Mouse (Mus musculus) megakaryocyte, embryonic 14.5 days (primary cell): Measurements from ENCODE around the gene Ttc39b. TPM values are rescaled to one million over a fixed set of nuclear protein-coding genes. Genes with fewer than 3 reads are reported as not detected.

ENCODE experiments used
- H3K27me3 ChIP-seq: replicated peaks from 2 replicates; pipeline ENCODE3; 2012; ENCODE audit warnings: inconsistent platforms
- H3K36me3 ChIP-seq: replicated peaks from 2 replicates; pipeline ENCODE3; 2012; ENCODE audit warnings: low read length, inconsistent platforms, mixed read lengths
- H3K4me1 ChIP-seq: 2 replicates; pipeline ENCODE4 v1.6.1; 2012; ENCODE audit warnings: inconsistent platforms
- H3K4me3 ChIP-seq: replicated peaks from 2 replicates; pipeline ENCODE3; 2012; ENCODE audit warnings: moderate library complexity, mild to moderate bottlenecking, inconsistent platforms
- H3K9me3 ChIP-seq: 2 replicates; pipeline ENCODE4 v1.6.1; 2012; ENCODE audit warnings: inconsistent platforms
- FLI1 ChIP-seq: IDR thresholded peaks from 2 replicates; pipeline ENCODE4 v1.6.1; 2012; ENCODE audit warnings: low read length, inconsistent platforms, mixed read lengths
- GATA1 ChIP-seq: IDR thresholded peaks from 3 replicates; pipeline ENCODE4 v1.6.1; 2012; ENCODE audit warnings: mixed read lengths, low read length, inconsistent platforms, borderline replicate concordance
- polyA plus RNA-seq: library from polyadenylated mRNA; stranded (reverse); fragments of >175 nt; gene quantifications from 2 replicates; pipeline ENCODE4 v1.2.3, GENCODE M21; 2012; ENCODE audit warnings: low replicate concordance; ENCODE audit not compliant: insufficient read depth

Ttc39b gene
- polyA plus RNA-seq, 1 experiment: 2.4 TPM

- Histone ChIP-seq H3K4me3 (no peak overlapping the region), H3K4me1 (no peaks in the 10 kb centered on the region), H3K27me3 (no peaks in the 10 kb centered on the region), H3K36me3 (no peaks in the 10 kb centered on the region), H3K9me3 (peaks cover 7% of the 10 kb centered on the region; the same call in 1 of the 2 replicates)
- TF ChIP-seq GATA1: no peak
- no peak for TF ChIP-seq FLI1
These were observed 151.8 kb downstream of the Ttc39b start for GRCm38 (mm10) chr4:83172278-83172677.

GRCm38 (mm10) chr4:83170741-83171140 lies 153.3 kb downstream of the Ttc39b start:
- Histone ChIP-seq H3K4me1 (no peaks in the 10 kb centered on the region), H3K27me3 (no peaks in the 10 kb centered on the region), H3K36me3 (no peaks in the 10 kb centered on the region), H3K4me3 (no peak overlapping the region), H3K9me3 (peaks cover 7% of the 10 kb centered on the region; the same call in 1 of the 2 replicates)
- no peak for TF ChIP-seq GATA1

Other genes with a start within 250 kb of the Ttc39b start
- gene Snapc3, start 93.5 kb upstream of the Ttc39b start, polyA plus RNA-seq: 5.9 and 6.8 TPM in 2 replicates
- 18.4 and 25.6 TPM in 2 replicates for gene Psip1, start 162.2 kb upstream of the Ttc39b start, polyA plus RNA-seq
- 0.62 TPM in 1 of 2 replicates, not detected in the other for gene Ccdc171, start 201.3 kb upstream of the Ttc39b start, polyA plus RNA-seq